Mouse (Mus musculus): ENCODE data around the gene Serping1. TPM values are rescaled to one million over a fixed set of nuclear protein-coding genes. Genes with fewer than 3 reads are reported as not detected.
"Not testable (repeated sequence)": the region's sequence is repeated elsewhere in the genome, so short reads cannot be mapped to it uniquely, and the experiment has no call there.

Gene Serping1
- total RNA-seq, 2 experiments from 2014 or later: 68.8 to 75.7 TPM

DNA sequence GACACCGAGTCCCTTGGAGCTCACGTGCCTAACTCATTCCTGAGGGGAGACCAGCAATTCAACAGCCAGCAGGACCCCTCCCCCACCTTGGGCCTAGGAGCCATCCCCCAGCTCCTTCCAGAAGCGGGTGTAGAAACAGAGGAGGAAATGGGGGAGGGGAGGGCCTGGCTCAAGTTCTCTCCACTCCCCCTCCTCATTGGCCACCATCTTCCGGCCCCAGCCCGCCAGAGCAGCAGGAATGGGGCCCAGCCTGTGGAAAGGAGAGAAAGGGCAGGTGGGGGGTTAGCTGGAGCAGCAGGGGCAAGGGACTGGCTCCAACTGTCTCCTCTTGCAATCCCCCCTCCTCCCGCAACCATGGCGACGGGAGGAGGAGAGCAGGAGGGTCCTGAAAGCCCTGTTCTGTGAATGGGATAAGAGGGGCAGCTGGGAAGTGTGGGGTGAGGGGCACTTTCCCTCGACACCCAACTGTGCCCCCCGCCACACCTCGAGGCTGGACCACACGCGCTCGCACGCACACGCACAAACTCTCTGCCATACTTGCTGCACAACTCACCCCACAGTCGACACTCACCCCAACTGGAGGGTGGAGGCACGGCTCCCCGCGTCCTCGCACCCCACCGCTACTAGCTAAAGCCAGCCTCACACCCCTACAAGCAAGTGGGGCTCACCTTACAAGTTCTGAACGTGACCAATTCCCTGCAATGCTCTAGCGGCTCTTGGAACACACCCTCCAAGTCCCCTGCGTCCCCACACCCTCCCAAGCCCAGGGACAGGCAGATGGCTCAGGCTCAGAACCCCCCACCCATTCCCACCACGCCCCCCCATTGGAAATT is 32.6 kb downstream of the Serping1 start:
- DNase-seq (ENCODE audit: low spot score): no peak
- intact Hi-C loops (cut with DNase I): loop anchor here (5.0 kb wide), 1 partner anchor 55 kb away; the partner anchor contains the start of gene Ube2l6

DNA sequence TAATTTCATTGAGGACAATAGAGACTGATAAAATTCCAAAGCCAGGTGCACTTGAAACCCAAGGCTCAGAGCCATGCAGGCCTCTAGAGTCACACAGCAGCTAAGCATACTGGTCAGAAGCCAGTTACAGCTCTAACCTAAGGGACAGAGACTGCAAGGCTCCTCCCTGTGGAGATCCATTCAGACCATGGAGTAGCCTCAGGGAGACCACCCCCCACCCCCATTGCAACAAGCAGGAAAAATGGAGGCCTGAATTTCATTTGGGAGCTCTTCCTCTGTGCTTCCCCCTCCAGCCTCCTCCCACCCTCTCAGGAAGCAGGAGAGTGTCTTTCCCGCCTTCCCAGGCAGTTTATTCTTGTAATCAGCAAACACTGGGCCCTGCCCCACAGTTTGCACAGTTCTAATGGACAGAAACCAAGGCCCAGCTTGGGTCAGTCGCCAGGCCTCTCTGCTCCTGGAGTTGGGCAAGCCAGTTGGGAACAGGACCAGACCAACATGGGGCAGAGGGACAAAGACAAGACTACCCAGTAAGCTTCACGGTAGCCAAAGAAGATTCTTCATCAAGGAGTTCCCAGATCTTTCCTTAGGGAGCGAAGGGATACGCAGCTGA is 33.3 kb downstream of the Serping1 start:
- intact Hi-C loops (cut with DNase I): loop anchor here (2.0 to 5.0 kb wide), 2 partner anchors 15 to 55 kb away; partner anchors contain the start of gene Ube2l6
- DNase-seq (ENCODE audit: low spot score): no peak

DNA sequence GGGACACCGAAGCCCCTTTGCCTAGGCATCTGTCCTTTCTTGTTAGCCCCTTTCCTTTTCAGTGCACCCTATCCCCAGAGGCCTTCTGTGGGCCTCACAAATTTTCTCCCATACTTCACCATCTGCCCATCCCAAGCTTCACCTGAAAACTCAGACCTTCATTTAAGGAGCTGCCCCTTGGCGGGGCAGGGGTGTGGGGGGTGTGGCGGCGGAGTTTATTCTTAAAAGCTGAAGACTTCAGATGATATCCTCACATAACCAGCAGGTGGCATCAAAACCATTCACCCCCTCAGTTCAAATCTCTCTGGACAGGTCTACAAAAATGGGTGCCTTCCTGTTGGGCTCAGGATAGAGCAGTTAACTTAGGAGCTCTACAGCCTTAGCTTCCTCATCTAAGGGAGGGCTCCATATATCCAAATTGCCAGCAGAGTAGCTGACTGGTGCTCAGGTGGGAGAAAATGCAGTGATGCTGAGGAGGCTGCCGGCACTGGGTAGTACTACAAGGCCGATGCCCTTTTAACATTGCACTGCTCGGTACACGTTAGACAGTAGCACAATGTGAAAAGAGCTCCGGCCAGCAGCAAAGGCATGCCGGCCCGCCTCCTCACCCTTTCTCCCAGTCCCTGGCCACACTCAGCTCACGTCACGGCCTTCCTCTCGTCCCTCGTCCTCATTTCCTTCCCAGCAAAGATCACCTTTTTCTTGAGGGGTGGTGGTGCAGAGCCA is 34.5 kb downstream of the Serping1 start:
- no peak for DNase-seq (ENCODE audit: low spot score)
- intact Hi-C loops (cut with DNase I): loop anchor here (2.0 to 5.0 kb wide), 2 partner anchors 16 to 57 kb away; partner anchors contain the start of gene Ube2l6

DNA sequence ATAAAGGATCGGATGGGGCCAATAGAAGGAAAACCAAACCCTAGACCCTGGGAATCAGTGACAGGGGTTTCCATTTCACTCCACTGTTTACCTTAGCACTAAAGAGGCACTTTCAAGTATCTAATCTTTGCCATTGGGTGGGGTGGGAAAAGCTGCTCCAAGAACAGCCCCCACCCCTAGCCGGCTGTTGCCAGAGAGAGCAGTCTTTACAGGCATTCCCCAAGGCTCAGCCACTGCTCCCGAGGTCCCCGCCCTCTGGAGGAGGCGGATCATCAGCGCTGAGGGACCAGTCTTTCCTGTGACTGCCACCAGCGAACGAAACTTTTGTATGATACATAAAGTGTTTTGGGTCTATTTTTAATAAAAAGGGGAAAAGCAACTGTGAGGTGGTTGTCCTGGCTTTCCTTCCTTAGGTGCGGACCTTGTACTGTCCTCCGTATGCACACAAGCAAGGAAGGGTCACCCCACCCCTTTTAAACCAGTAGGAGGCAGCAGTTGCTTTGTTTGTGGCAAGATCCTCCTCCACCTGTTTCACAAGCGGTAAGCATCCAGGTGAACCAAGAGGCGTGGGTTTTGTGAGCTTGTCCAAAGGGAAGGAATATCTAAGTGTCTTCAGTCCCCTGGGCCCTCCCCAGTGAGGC is 36.9 kb downstream of the Serping1 start:
- intact Hi-C loops (cut with DNase I): no loop called here
- no peak for DNase-seq (ENCODE audit: low spot score)

DNA sequence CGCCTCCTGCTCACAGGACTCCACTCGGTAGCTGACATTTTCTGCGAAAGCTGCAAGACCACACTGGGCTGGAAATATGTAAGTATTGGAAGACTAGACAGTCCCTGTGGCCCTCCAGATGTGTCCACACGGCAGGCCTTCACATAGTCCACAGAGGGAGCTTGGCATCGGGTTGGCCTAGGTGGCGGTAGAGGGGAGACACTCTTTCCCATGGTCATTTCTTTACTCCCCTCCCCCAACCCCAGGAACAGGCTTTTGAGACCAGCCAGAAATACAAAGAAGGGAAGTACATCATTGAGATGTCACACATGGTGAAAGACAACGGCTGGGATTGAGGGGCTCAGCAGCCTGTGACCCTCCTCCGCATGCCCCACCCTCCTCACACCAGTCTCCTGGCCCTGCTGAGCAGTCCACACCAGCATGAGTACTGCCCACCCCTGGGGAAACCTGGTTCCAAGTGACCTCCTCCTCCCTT is 37.8 kb downstream of the Serping1 start:
- DNase-seq (ENCODE audit: low spot score): no peak
- intact Hi-C loops (cut with DNase I): no loop called here

DNA sequence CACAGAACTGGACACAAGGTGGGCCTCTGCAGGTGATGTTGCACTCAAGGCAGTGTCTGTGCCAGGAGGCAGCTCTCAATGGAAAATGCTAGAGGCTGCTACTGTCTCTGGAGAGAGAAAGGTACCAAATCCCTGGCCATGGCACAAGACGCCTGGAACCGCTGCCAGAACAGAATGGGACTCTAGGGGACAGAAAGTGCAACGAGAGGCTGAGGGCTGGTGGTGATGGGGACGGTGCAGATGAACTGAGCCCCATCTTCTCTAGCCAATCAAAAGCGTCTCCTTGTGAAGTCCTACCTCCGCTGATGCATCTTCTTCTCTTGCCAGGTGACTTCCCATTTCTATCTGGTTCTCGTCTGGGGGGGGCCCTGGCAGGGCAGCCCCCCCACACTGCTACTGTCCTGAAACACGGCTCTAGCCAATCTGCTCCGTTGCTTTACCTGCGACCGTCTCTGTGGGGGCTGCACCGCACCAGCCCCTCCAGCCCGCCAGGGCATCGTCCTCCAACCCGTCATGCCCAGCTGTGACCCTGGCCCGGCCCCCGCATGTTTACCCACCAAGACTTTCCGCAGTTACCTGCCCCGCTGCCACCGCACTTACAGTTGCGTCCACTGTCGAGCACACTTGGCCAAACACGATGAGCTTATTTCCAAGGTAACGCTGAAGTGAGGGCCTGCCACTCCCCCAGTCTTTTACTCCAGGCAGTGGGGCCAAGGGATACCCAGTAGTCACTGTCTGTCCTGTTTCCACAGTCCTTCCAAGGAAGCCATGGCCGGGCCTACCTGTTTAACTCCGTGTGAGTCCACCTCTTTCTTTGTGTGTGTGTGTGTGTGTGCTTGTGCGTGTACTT is 38.7 kb downstream of the Serping1 start:
- intact Hi-C loops (cut with DNase I): no loop called here
- no peak for DNase-seq (ENCODE audit: low spot score)

DNA sequence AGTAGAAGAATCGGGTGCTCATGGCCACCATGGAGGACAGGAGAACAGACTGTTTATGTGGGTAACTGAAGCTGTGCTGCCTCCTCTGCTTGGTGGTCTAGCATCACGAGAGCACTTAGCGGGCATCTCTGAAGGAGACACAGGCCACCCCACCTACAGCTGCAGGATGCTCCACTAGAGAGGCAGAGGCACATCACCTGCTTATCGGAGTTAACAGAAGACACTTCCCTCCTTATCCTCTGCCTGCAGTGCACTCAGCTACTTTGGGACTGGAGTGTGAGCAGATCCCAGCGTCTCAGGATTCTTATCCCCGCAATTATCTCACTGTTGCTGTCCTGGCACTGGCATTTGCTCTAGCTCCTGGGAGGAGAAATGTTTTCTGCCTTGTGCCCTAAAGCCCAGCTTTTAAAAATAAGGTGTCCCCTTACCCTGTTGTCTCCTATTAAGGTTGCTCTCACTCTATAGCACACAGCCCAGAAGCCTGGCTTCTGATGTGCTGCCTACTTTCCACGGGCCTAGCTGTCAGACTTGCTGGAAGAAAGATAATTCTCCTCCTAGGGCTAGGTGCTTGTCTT is 39.8 kb downstream of the Serping1 start:
- no peak for DNase-seq (ENCODE audit: low spot score)
- intact Hi-C loops (cut with DNase I): no loop called here

DNA sequence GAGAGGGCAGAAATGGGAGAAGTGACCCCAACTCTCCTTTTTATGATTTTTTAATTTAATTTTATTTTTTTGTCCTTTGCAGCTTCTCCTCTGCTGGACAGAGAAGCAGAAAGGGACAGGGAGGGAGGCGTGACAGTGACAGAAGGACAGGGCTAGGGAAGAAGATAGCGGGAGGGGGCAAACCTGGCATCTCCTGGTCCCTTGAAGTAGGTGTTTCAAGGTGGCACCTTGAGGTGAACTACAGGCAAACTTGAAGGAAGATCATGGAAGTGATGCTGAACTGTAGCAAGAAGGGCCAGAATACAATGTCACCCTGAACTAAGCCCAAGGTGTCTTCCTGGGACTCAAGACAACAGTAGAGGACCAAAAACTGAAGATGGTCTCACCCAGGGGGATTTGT is 40.3 kb downstream of the Serping1 start:
- DNase-seq (ENCODE audit: low spot score): no peak
- intact Hi-C loops (cut with DNase I): no loop called here

DNA sequence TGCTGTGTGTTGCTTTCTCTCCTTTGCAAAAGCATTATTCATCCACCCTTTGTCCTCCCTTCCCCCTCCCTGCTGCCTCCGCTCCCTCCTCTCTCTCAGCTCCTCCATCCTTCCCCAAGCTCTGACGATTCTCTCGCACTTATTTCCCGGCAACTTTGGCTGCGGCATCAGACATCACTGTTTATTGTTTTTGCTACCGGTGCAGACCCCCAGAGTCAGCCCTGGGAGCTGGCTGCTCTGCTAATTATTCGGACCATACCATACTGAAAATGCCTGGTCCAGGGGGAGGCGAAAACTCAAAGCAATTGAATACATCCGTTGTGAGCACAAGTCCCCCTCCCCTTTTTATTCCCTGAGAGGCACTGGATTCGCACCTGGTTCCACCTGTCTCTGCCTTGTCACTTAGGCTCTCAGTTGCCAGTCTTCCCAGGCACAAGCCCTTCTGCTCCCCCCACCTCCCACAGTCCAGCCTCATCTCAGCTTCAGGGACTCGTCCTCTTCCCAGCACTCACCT is 40.8 kb downstream of the Serping1 start:
- intact Hi-C loops (cut with DNase I): no loop called here
- DNase-seq (ENCODE audit: low spot score): no peak

DNA sequence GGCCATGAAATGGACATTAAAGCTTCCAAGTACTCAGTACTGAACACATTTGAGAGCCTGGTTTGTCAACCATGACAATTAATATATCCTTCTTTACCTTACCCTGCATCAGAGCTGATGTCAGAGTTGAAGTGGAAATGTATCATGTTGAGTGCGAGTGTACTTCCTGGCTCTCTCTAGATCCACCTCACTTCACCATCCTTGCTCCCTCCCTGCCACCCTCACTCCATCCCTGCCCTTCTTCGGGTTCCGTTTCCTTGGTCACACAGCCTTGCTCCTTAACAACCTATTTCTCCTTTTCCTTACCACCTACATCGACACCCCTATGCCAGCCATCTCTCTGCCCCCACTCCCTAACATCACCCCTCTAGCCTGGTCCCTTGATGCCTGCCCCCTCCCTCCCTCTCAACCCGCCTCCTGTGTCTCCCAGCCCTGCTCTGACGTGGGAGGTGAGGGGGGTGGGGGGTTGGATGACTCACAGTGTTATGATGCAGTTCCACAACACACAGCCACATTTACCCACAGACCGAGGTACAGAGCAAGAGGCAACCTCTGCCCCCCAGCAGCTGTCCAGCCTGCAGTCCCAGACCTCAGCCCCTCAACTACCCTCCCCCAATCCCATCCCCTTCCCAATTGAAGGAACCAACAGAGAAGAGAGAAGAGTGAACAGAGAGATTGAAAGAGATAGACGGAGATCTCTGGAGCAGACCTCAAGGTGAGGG is 41.5 kb downstream of the Serping1 start, which contains the start of gene Ypel4:
Ypel4 (plus strand) TSS at position 480 of the 722 bp plus-strand sequence.
- intact Hi-C loops (cut with DNase I): no loop called here
- DNase-seq (ENCODE audit: low spot score): peak; percentile 40

DNA sequence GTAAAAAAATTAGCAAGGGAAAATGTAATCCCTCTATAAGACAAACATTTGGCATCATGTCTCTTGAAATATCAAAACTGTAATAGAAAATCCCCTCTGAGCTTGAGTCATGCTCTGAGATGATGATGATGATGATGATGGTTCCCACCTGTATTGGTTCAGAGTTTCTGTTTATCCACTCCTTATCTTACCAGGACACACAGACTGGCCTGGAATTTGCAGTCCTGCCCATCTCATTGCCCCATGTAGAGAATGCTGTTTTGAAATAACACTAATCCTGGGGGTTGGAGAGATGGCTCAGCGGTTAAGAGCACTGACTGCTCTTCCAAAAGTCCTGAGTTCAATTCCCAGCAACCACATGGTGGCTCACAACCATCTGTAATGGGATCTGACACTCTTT is 42.9 kb downstream of the Serping1 start:
- intact Hi-C loops (cut with DNase I): no loop called here
- DNase-seq (ENCODE audit: low spot score): no peak

DNA sequence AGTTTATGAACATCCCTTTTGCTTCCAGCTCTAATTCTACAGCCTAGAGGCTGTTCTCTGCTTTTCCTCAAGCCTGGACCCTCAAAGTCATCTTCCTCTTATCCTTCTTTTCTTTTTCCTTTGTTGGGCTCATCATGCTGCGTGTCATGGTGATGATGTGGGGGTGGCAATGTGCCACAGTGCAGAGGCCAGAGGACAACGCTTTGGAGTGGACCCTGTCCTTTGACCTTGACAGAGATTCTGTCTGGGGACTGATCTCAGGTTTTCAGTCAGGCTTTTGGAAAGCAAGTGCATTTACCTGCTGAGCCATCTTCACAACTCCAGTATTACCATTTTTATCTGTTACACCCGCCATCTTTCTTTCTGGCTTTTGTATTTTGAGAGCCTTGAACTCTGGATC is 44.0 kb downstream of the Serping1 start:
- intact Hi-C loops (cut with DNase I): no loop called here
- no peak for DNase-seq (ENCODE audit: low spot score)

DNA sequence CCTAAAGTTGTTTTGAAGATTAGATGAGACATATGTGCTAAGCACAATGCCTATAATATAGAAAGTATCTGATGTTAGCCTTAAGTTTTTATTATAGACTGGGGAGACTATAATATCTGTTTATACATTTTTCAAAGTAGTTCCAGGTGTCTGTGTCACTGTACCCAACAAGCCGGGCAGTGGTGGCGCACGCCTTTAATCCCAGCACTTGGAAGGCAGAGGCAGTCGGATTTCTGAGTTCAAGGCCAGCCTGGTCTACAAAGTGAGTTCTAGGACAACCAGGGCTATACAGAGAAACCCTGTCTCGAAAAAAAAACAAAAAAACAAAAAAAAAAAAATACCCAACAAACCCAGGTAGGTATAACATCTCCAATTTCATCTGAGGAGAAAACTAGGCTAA is 47.1 kb downstream of the Serping1 start:
- intact Hi-C loops (cut with DNase I); DNase-seq (ENCODE audit: low spot score): not testable (repeated sequence)

DNA sequence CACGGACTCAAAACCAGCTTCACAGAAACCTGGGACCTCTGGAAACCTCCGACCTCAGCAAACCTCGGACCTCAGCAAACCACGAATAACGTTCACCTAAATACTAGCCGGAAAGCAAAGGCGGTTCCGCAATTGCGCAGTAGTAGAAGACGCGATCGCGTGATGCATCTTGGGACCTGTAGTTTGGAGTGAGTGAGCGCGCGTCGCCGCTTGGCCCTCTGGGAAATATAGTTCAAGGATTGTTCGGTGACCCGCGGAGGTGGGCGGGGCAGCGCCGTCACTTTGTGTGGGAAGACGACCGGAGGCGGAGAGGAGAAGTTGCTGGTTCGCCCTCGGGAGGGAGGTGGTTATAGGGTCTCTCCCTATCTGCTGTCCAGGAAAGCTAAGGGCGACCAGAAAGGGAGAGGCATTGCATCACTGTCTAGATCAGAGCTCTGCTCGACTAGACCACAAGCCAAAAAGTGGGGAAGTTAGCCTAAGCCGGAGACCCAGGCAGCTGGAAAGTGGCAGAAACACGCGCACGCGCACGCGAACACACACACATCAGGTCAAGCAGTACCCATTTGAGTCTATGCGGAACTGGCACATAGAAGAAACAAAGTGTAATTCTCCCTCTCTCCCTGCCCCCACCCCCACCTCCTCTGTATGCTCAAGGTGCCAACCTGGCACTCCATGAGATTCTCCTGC is 47.9 kb downstream of the Serping1 start, which contains the start of gene Clp1:
Clp1 (minus strand) TSS at position 179 of the 687 bp plus-strand sequence.
- intact Hi-C loops (cut with DNase I): no loop called here
- DNase-seq (ENCODE audit: low spot score): peak; percentile 93

DNA sequence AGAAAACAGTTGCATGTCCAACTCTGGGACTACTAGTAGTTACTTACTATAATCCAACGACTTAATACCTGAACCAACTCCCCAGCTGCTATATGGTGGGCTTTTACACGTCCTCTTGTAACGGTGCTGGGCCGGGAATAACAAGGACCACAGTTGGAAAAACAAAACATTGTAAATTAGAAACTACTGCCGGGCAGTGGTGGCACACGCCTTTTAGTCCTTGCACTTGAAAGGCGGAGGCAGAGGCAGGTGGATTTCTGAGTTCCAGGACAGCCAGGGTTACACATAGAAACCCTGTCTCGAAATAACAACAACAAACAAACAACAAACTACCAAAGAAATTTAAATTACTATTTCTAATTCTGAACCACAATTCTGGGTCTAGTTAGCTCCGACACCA is 48.5 kb downstream of the Serping1 start:
- DNase-seq (ENCODE audit: low spot score): no peak
- intact Hi-C loops (cut with DNase I): no loop called here

DNA sequence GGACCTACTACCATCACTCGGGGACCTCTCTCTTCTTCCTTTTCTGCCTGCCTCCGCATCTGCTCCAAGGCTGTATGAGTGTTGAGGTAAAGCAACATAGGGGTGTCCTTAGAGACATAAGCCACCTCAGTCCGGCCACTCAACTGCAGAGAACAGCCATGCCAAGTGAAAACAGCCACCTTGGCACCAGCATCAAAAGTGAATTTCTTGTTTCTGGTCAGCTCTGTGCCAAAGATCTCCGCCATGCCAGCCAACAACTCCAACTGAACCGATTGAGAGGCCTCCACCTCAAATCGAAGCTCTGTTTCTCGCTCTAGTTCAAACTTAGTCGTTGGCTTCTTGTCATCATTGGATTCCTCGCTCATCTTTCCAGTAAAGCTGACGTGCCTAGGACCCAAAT is 49.5 kb downstream of the Serping1 start:
- intact Hi-C loops (cut with DNase I): no loop called here
- no peak for DNase-seq (ENCODE audit: low spot score)

DNA sequence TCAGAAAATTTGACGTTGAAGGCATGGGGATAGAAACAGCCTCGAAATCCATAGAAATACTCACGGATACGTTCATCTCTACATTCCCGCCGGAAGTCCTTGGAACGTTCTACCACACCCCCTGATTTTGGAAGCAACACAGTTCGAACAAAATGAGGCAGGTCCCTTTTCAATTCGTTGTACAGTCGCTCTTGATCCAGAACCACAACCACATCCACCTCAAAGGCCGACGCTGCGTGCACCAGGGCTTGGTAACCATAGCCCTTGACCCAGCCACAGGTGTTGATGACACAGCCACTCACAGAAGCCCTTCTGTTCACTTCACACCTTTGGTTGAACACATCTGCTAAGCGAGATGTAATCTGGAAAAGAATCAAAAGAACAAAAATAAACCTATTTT is 51.4 kb downstream of the Serping1 start:
- intact Hi-C loops (cut with DNase I): no loop called here
- DNase-seq (ENCODE audit: low spot score): no peak
